Mouse (Mus musculus) myocyte (in vitro differentiated cells): ENCODE results near the gene Akap5.

Experiments
- MAX ChIP-seq: IDR thresholded peaks from one replicate; pipeline ENCODE4 v1.6.1; 2011; ENCODE audit warnings: low read depth, mild to moderate bottlenecking, control low read depth
- MYOG ChIP-seq, 3 experiments: IDR thresholded peaks; one replicate each; pipeline ENCODE4 v1.6.1; 2011; ENCODE audit warnings: control low read depth in 2 of 3, low read depth in 2 of 3, mild to moderate bottlenecking in 2 of 3; ENCODE audit not compliant: insufficient read length in 2 of 3, control insufficient read depth in 1 of 3, insufficient read depth in 1 of 3

DNA sequence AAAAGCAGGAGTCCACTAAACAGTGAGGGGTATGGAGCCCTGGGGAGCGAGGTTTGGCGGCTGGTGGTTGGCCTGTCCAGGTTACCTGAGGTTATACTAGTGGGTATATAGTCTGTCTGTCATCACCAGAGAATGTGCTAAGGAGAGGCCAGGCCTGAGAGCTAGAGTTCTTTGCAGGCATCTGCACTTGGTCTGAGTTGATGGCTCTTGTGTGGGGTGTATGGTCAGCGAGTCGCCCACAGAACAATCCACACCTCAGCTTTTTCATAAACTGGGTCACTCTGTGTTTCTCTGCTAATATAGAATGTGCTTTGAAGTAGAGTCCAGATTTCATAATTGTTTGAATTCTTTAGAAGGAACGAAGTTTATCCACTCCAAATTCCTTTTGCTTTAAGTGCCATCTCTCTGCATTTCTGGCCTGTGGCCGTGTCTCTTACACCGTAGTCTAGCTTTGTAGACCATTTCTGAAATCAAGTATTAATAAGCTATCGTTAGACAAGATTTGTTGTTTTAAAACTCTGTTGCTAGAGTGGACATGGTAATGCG lies 25.3 kb upstream of the Akap5 start:
- TF ChIP-seq MYOG (IDR thresholded peaks at IDR 0.05; ENCODE audit: control insufficient read depth in 1 of 3, insufficient read depth in 1 of 3, insufficient read length in 2 of 3, low read depth in 2 of 3) = no peak
- TF ChIP-seq MAX = no peak
